22 mouse cellular contexts compared by ENCODE assay signal in the genomic region with DNA sequence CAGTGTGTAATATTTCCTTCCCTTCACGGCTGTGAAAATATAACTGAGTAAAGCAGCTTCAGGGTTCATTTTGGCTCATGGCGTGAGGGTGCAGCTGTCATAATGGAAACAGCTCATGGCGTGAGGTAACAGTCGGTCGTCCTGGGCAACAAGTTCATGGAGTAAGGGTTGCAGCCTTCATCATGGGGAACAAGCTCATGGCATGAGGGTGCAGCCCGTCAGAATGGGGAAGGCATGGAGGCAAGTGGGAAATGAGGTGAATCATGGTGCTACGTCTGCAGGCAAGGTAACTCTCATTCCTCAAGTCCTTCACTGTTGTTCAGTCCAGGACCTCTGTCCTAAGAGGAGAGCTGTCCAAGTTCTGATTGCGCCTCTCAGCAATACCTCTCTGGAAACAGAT.
"Had no signal": no experiment of that assay in that cellular context is flagged by ENCODE, and none has a peak within 500 bp of the region (broad histone marks: within the 10 kb centered on the region; RNA-seq: fewer than 3 reads in every experiment).

No protein-coding gene starts in this region.

- H3K9me3 ChIP-seq: heart, embryonic 10.5 days; heart, embryonic 12.5 days; hindbrain, embryonic 13.5 days; hindbrain, embryonic 15.5 days; kidney, embryonic 15.5 days; limb, embryonic 13.5 days had no signal

- H3K4me2 ChIP-seq: heart, embryonic 12.5 days; hindbrain, embryonic 13.5 days; hindbrain, embryonic 15.5 days; kidney, embryonic 15.5 days; limb, embryonic 13.5 days had no signal

- H3K27me3 ChIP-seq: heart, embryonic 12.5 days; hindbrain, embryonic 13.5 days; hindbrain, embryonic 15.5 days; kidney, embryonic 15.5 days; limb, embryonic 13.5 days had no signal

- H3K27ac ChIP-seq: heart, embryonic 10.5 days; hindbrain, embryonic 13.5 days; hindbrain, embryonic 15.5 days; hindbrain, postnatal 0 days; kidney, embryonic 15.5 days; kidney, postnatal 0 days; limb, embryonic 13.5 days had no signal

- H3K4me3 ChIP-seq: heart, embryonic 10.5 days; heart, embryonic 12.5 days; hindbrain, embryonic 13.5 days; hindbrain, embryonic 15.5 days; kidney, embryonic 15.5 days; limb, embryonic 13.5 days had no signal

- H3K9ac ChIP-seq: forebrain, postnatal 0 days; heart, embryonic 12.5 days; hindbrain, embryonic 13.5 days; hindbrain, embryonic 15.5 days; kidney, embryonic 15.5 days; limb, embryonic 13.5 days had no signal

- ATAC-seq: forebrain, postnatal 0 days; hindbrain, postnatal 0 days; intestine, embryonic 16.5 days had no signal

- H3K36me3 ChIP-seq: heart, embryonic 10.5 days; heart, embryonic 12.5 days; hindbrain, embryonic 13.5 days; hindbrain, embryonic 15.5 days; kidney, embryonic 15.5 days; limb, embryonic 13.5 days had no signal

- H3K4me1 ChIP-seq: heart, embryonic 10.5 days; heart, embryonic 12.5 days; hindbrain, embryonic 13.5 days; kidney, embryonic 15.5 days; limb, embryonic 13.5 days had no signal

- DNase-seq: forebrain, postnatal 0 days; gastrocnemius, postnatal 14 days; gastrocnemius, postnatal 36 days; heart, adult 18-20 months; heart, postnatal 10 days; kidney, adult 11 months; kidney, adult 2 months; kidney, adult 9 months; kidney, postnatal 14 days; kidney, postnatal 36 days; layer of hippocampus, adult 9-11 months; layer of hippocampus, postnatal 36 days; left cerebral cortex, postnatal 4 days had no signal
